Mouse (Mus musculus) retina, postnatal 7 days (tissue): Measurements from ENCODE around the gene Zfp36.
"Not testable (repeated sequence)": the region's sequence is repeated elsewhere in the genome, so short reads cannot be mapped to it uniquely, and the experiment has no call there.

ENCODE experiments used
- DNase-seq: peaks from one replicate; pipeline ENCODE4 v3.0.0-alpha.2; 2012; ENCODE audit warnings: low read depth, low spot score

The Zfp36 gene

DNA sequence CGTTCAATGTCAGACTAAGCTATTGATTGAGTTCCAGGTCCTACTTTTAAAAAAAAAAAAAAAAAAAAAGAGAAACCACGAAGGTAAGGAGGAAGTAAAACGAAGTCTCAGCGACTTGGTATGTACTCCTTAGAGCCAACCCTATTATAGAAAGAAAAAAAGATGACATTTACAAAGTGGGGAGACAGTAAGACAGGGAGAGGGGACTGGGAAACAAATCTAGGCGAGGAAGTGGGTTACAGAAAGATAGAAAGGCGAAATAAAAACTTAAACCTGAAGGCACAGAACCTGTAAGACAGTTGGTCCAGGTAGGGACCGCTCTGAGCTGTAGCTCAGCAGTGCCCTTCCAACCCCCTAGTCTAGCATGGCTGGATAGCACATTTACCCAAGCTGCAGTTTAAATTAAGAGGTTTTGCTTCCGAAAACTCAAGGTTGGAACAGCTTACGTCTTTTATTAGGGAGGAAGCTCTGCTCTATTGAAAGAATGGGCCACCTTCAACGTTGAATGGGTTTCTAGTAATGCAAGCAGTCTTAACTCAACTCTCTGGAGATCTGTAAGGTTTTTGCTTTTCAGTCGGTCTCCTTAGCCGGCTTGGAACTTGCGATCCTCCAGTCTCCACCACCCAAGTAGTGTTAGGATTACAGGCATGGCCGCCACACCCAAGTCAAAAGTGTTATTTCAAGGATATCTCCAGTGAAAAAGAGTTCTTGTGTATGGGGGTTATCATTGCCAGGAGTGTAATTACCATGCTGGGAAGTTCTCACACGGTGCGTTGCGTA is at the start of gene Zfp36:
Gene Zfp36, minus strand, starts transcription at position 17 of the 780 bp plus-strand sequence.
- DNase-seq = no peak

DNA sequence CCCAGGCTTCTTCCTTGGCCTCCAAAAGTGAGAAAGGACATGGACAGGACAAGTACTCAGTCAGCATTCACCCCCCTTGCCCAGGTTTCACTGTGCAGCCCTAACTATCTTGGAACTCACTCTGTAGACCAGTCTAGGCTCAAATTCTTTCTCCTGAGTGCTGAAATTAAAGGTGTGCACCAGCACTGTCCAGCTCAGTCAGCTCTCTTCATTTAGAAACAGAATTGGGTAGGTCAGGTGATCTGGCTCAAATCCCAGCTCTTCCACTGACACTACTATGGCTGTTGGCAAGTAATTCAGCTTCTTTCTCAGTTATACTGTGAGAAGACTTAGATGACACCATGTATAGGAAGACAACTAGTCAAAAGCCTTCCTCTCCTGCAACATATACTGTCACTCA is 47.7 kb upstream of the Zfp36 start:
- DNase-seq = no peak

DNA sequence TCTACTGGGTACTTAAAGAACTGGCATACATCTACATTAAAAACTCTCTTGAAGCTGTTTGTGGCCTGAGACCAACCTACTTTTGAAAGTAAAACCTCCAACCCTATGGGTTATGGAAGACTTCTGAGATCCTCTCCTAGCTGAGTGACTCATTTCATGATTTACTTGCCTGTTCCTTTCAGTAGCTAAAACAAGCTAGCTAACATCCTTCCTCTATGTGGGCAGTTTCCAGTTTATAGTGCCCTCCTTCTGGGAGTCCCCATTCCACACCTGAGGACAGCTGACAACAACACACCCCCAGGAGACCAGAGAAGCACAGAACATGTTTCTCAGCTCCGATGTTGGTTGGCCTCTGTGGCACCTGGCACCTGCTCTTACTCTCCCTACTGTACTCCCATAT is 43.0 kb upstream of the Zfp36 start:
- DNase-seq = no peak

DNA sequence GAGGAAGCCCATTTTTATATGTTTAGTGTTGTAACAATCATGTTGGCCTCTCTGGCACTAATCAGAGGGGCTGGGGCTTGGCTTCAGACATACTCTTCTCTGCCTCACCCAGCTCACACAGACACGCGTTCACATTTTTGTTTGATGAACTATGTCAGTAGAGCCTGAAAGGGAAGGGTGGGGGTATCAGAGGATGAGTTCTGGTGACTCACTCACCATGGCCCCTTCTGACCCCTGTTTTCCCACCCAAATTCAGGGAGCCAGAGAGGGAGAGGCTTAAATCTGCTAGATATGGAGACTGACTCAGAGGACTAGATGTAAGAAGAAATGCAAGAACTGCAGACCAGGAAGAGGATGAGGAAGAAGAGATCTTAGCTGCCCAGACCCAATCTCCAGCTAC is 39.4 kb upstream of the Zfp36 start:
- DNase-seq = no peak

DNA sequence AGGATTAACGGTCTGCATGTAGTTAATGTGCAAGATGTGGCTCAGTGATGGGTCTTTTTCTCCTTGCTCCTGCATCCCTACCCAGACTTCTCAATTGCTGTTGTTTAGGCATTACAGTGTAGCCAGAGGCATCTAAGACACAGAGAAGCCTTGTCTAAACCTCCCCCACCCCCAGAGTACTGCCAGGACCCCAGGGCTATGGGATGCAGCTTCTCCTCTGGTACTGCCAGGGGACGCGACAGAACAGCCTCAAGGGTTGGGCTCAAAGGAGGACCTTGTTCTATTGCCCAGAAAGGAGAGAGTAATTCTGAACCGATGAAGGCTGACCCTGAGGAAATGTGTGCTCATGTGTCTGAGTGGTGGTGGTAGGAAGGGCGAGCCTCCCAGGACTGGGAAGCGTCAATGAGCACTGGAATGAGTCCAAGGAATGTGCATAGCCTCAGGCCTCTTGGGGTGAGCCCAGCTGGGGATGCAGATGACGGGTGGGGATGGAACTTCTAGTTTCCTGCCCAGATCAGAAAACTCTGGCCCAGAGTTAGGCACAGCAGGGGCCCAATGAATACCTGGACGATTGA is 38.1 kb upstream of the Zfp36 start:
- no peak for DNase-seq

DNA sequence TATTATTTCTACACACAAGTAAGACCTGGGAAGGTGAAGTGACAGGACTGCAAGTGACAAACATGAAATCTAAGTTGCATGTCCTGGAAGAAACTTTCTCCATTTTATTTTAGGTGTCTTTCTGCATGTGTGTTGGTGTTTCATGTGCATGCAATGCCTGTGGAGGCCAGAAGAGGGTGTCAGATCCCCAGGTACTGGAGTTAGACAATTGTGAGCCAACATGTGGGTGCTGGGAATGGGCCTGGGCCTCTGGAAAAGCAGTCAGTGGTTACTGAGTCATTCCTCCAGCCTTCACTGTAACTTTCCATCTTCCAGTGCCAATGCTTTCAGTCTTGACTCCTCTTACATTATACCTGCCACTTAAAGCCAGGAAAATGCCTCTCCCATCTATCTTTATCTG is 37.3 kb upstream of the Zfp36 start:
- DNase-seq = no peak

DNA sequence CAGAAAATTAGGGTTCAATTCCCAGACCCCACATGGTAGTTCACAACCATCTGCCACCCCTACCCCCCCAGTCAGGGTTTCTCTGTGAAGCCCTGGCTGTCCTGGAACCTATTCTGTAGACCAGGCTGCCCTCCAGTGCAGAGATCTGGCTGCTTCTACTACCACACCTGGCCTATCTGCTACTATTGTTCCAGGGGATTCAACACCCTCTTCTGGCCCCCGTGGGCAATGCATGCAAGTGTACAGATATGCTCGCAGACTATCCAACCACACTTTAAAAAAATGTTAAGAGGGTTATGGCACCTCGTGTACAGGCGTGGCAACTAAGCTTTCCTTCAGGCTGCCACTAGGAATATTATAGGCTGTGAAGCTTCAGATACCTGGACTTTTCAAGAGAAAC is 32.8 kb upstream of the Zfp36 start:
- DNase-seq = no peak

DNA sequence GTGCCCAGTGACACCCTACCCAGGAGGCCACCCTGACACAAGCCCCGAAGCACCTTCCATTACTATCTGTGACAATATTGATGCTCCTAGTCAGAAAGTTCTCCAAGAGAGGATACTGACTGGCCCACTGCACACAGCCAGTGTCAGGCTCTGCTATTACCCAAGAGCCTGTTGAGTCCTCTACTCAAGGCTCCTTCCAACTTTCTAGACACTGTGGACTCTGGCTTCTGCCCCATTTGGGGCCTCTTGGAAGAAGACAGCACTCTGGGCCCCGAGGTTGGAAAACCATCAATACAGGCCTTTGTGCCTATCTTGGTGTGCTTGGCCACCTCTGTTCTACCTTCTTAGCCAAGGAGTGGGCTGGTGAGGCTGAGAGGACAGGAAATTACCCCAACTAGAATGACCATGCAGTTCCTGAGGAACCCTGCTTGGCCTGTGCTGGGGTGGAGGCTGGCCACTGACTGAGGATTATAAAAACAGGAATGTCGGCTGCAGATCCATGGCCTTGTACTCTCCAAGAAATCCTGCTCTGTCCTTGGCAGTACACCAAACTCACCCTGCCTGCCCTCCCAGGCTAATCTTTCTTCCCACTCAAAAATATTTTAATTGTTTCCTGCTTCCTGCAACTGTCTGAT is 30.9 kb upstream of the Zfp36 start:
- no peak for DNase-seq

DNA sequence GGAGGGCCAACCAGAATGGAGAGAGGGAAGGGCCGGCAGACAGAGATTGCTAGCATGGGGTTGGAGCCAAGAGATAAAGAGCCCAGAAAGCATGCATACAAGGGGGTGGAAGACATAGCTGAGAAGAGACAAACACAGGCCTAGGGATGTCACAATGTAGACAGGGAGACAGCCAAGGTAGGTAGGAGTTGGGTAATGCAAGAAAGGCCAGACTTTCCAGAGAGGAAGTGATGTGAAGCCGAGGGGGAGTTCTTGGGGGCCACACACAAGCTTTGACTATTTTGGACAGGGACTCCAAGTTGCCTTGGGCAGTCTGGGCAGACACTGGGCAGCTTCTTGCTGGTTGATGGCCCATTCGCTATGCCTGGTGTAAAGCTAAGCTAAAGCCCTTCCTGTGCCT is 21.9 kb upstream of the Zfp36 start:
- no peak for DNase-seq

DNA sequence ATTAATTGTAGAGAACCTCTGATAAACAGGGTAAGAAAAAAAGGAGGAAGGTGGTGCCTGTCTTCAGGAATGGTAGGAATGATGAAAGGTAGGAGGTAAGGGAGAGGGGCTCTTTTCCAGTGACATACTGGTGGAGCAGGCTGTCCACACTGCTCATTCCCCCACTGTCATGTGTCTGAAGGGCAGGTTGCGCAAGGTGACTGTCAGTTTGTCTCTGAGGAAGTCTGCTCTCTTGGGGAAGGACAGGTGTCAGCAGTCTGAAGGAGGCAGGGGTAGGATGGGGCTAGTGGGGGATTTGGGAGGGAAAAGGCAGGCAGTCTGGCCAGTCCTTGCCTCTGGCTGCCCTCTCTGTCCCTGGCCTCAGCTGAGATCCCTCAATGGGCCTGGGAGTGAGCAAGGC is 21.0 kb upstream of the Zfp36 start:
- no peak for DNase-seq

DNA sequence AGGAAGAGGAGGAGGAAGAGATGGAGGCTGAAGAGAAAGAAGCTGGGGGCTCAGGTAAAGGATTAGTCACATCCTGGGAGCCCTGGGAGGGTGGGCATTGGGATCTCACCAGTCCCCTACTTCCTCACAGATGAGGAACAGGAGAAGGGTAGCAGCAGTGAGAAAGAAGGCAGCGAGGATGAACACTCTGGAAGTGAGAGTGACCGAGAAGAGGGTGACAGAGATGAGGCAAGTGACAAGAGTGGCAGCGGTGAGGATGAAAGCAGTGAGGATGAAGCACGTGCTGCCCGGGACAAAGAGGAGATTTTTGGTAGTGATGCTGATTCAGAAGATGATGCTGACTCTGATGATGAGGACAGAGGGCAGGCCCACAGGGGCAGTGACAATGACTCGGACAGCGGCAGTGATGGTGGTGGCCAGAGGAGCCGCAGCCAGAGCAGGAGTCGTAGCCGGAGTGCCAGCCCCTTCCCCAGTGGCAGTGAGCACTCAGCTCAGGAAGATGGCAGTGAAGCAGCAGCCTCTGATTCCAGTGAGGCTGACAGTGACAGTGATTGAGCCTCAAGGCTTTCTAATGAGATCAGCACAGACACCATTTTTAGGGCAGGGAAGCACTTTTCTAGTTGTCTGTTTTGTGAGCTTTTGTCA is 18.8 kb upstream of the Zfp36 start:
- DNase-seq = no peak

DNA sequence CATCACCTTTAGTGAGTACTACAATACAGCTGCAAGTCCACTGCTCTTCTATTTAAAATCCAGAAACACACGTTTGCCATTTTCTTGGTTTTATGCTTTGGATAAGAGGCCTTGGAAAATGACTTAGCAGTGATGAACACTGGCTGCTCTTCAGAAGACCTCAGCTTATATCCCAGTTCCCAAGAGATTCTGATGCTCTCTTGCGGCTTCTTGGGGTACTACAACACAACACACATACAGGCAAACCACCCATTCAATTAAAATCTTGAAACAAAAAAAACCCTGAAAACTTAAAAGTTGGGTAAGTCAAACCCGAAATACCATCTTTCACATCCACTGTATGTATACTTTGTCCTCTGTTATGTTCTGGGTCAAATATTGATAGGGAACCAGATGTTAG is 17.9 kb upstream of the Zfp36 start:
- DNase-seq = no peak

DNA sequence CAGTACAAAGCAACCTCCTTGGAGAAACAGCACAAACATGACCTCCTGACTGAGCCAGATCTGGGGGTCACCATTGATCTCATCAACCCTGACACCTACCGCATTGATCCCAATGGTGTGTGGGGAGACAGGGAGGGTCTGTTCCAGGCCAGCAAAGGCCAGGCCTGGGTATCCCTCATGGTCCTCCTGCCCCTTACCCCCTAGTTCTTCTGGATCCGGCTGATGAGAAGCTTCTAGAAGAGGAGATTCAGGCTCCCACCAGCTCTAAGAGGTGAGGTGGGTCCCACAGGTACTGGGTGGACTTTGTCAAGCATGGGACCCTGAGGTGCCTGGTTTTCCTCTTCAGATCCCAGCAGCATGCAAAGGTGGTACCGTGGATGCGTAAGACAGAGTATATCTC is 15.4 kb upstream of the Zfp36 start:
- DNase-seq = no peak

DNA sequence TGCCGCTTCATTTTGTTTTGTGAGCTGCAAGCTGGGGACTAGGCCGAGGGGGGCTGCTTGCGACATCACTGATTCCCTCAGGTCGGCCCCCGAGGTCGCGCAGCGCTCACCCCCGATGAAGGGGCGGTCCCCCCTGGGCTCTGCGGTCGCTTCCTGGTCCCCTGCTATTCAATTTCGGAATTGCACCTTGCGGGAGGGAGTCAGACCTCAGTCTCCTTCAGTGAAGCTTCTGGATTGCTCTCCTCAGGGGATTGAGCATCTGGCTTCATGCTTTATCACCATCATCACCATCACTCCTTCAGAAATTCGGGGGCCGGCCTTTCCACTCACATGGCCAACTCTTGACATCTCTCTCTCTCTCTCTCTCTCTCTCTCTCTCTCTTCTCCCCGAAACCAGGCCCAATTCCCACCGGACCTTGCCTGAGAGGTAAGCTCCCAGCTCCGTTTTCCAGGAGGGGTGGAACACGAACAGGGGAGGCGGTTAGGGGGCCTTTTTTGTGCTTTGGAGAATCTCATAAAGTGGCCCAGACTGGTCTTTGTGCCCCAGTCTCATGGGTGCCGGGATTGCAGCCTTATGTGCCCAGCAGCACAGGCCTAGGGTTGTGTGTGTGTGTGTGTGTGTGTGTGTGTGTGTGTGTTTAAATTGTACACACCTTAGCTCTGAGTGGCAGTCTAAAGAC is 13.4 kb upstream of the Zfp36 start:
- no peak for DNase-seq

DNA sequence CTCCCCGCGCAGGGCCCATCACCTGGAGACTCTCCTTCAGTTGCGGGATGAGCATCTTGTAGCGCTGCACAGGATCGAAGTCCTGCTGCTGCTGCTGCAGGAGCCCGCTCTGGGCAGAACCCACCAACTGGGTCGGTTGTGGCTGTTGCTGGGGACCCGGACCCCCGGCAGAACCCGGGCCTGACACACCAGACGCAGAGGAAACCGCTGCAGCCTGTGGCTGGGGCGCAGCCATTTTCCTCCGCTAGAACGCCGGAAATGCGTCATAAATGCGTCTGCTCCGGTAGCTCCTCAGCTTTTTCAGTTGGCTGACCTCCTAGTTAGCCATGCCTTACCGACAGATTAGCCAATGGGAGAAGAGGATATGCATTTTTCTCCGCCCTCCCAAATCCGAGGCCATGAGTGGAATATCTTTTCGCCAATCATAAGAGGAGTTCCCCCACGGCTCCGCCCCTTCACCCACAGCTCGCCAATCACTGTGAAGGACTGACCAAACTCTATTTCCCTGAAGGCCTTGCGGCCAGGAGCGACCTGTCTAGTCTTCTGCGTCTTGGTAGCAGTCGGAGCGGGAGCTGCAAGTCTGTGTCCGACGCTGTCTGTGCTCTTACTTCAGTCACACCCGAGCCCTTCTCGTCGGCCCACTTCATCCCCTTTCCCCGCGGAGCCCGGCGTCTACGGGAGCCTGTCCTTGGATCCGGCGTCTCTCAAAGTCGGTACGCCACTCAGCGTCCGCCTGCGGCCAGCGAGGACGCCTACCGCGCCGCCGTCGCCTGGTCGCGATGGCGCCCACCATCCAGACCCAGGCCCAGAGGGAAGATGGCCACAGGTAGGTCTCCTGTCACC is 12.6 kb upstream of the Zfp36 start, which contains the start of the genes Med29 and Paf1:
Gene Med29, minus strand, starts transcription at position 280 of the 843 bp plus-strand sequence.
Gene Paf1, plus strand, starts transcription at position 523 of the 843 bp plus-strand sequence.
- peak; percentile 98 for DNase-seq

DNA sequence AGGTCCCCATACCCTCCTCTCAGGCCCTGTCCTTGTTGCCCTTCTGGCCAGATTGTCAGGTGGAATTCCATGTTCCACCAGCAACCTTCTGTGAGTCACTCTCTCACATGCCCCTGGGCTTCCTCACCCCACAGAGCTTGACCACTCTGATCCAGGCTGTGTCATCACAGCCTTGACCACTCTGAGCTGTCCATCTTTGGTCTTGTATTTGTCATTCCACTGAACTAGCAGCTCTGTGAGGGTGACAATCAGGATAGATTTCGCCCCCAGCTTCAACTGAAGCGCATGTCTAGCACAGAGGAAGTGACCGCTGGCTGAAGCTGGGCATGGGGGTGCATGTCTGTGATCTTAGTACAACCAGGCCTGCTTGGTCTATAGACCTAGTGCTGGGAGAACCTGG is 10.3 kb upstream of the Zfp36 start:
- no peak for DNase-seq

DNA sequence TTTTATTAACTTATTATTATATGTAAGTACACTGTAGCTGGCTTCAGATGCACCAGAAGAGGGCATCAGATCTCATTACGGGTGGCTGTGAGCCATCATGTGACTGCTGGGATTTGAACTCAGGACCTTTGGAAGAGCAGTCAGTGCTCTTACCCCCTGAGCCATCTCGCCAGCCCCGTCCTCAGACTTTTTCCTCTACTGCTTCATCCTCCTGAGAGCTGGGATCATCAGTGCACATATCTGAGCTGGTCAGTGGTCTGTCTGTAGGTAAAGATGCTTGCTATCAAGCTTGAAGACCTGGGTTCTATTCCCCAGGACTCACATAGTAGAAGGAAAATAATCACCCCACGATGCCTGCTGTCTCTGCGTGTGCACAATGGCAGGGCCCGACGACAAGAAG is 7.3 kb upstream of the Zfp36 start:
- DNase-seq = not testable (repeated sequence)

DNA sequence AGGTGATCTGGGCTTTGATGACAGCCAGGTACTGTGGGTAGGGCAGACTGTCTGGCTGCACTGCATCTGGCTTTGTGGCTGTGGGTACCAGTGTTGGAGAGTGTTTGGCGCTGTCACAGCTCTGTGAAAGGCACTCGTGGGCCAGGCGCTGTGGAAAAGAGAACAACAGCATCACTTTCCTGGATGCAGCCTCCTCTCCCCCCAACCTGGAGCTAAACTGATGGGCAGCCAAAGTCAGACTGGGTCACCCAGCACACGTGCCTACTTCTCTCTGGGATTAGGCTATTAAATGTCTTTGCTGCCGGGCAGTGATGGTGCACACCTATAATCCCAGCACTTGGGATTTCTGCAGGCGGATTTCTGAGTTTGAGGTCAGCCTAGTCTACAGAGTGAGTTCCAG is 6.8 kb upstream of the Zfp36 start:
- DNase-seq = not testable (repeated sequence)

DNA sequence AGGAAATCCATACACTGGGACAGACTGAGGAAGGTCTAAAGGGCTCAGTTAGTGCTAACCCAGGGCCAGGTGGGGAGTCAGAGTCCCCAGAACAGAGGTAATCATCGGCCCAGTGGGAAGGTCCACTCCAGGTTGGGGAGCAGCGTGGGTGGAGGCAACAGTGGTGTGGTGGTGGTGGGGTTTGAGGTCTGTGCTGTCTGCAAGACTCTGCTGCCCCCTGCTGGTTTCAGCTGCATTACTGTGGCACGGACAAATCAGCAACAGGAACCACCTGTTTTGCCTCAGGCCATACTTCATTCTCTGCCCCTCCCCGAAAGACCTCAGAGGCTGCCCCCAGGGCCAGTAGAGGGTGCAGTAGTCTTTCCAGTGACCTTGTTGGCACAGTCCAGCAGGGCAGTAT is 6.4 kb upstream of the Zfp36 start:
- peak; percentile 75 for DNase-seq

DNA sequence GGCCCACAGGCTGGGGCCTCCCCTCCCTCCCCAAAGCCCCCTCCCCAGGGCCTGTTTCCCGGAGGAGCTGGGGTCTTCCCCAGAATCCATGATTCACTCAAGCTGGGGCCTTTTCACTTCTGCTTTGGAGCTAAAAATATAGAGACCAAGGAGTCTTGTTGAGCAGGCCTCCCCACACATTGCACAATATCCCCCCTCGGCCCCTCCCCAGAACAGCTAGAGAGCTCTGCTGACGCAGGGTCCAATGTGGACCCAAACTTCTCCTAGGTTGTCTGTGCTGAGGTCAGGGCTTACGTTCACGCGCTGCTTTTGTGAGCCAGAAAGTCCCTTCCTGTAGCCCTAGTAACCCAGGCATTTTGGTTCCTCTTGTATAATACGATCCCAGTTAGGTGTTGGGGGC is 6.0 kb upstream of the Zfp36 start:
- DNase-seq = no peak

DNA sequence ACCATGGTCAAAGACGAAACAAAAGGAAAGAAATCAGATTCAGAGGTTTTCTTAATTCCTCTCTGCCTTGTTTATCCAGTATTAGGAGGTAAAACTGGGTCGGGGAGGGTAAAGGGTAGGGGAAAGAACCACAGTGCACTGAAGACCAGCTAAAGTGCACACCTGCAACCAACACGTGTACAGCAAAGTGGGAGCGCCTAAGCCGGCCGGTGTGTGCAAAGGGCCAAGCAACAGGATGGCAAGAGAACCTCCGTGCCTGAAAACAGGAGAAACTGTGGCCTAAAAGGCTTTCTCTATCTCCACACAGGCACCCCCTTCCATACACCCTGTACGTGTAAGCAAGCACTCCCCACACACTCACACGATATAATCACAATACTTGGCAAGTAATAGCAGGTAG is 5.1 kb upstream of the Zfp36 start:
- DNase-seq = no peak
